Mouse (Mus musculus) hindbrain, postnatal 0 days (tissue): ENCODE measurements around the gene Htr5a. TPM values are rescaled to one million over a fixed set of nuclear protein-coding genes. Genes with fewer than 3 reads are reported as not detected.

ENCODE experiments used
- ATAC-seq: fragments of 200-750 bp; cut with Nextera tagmentation; 2 replicates; pipeline ENCODE4 v1.8.0; 2017; ENCODE audit warnings: mild to moderate bottlenecking, moderate TSS enrichment, moderate library complexity
- DNase-seq: peaks from one replicate; pipeline ENCODE4 v3.0.0-alpha.2; 2015; ENCODE audit warnings: low spot score
- H3K27ac ChIP-seq: fragments of 300-500 bp; sonication (generic); 2 replicates; pipeline ENCODE4 v1.5.1; 2014; ENCODE audit warnings: mild to moderate bottlenecking
- H3K27me3 ChIP-seq: fragments of 300-500 bp; sonication (generic); 2 replicates; pipeline ENCODE4 v1.6.1; 2014; ENCODE audit warnings: low read length, mixed read lengths; ENCODE audit not compliant: insufficient read depth
- H3K36me3 ChIP-seq: fragments of 300-500 bp; sonication (generic); 2 replicates; pipeline ENCODE4 v1.6.1; 2014; ENCODE audit warnings: low read length, mixed read lengths; ENCODE audit not compliant: insufficient read depth
- H3K4me1 ChIP-seq: fragments of 300-500 bp; sonication (generic); 2 replicates; pipeline ENCODE4 v1.6.1; 2014; ENCODE audit warnings: antibody characterized with exemption, low read length, mixed read lengths; ENCODE audit not compliant: insufficient read depth
- H3K4me2 ChIP-seq: fragments of 300-500 bp; sonication (generic); 2 replicates; pipeline ENCODE4 v1.6.1; 2014; ENCODE audit warnings: low read depth, mild to moderate bottlenecking, low read length, moderate library complexity, mixed read lengths
- H3K4me3 ChIP-seq: fragments of 300-500 bp; sonication (generic); 2 replicates; pipeline ENCODE4 v1.5.1; 2014; ENCODE audit warnings: low read length
- H3K9ac ChIP-seq: fragments of 300-500 bp; sonication (generic); replicated peaks from 2 replicates; pipeline ENCODE4 v1.6.1; 2014; ENCODE audit warnings: mild to moderate bottlenecking, low read length, moderate library complexity, mixed read lengths
- H3K9me3 ChIP-seq: fragments of 300-500 bp; sonication (generic); 2 replicates; pipeline ENCODE4 v1.6.1; 2016; ENCODE audit warnings: low read length, mixed read lengths
- CTCF ChIP-seq: IDR thresholded peaks from 2 replicates; pipeline ENCODE4 v1.5.1; 2016; ENCODE audit warnings: antibody characterized with exemption, control low read depth, low read depth
- WGBS: fragments of 180-500 bp; shearing (Covaris S2); extraction: QIAGEN DNeasy Blood & Tissue Kit; methylation state at CpG from one replicate; pipeline ENCODE4 v1.1.7; 2014; 5-methylcytosine and 5-hydroxymethylcytosine counted together
- polyA plus RNA-seq: library from polyadenylated mRNA; unstranded; fragments of >200 nt; fragmentation: Nextera tagmentation; extraction: Ambion mirVana; gene quantifications from 2 replicates; pipeline ENCODE4 v1.2.1, GENCODE M21; 2015
- total RNA-seq: library from RNA; depleted of rRNA; stranded (reverse); fragments of >200 nt; gene quantifications from 2 replicates; pipeline ENCODE4 v1.2.3, GENCODE M21; 2014; rRNA removed

The Htr5a gene
- total RNA-seq, result 9.2 and 11.1 TPM in 2 replicates
- polyA plus RNA-seq, result 1.3 TPM in 2 replicates

DNA sequence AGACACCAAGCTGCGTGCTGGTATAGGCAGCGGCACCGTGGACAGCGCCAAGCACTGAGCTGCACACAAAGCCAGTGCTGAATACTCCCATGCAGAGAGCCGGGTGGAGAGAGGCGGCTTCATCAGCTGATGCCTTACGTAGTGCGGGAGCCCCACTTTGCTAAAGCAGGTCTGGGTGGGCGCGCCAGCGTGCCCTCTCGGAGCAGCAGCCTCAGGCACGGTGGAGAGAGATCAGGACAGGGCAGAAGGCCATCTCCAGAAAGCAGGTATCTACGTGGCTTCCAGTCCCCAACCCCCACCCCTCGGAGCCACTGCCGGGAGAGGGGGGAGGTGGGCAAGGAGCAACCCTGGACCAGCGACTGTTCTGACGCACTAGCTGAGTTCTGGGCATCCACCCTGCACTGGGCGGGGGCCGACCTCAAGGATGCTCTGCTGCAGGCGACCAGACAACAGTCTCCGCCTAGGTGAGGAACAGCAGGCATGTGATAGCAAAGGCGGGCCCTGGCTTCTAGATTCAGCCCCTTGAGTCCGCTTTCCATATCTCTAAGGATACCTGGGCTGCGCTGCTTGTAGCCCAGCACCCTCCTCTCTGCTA lies at the start of gene Htr5a:
Gene Htr5a (plus strand): TSS at position 449 of the 595 bp plus-strand sequence.
- Histone ChIP-seq H3K9ac (peak within 1 kb of the TSS; percentile 64), H3K4me1 (0 out of 2 replicates have a peak, but pooled peaks cover 6% of the 10 kb centered on the region), H3K4me3 (peak within 1 kb of the TSS; percentile 49), H3K9me3 (no peaks in the 10 kb centered on the region), H3K4me2 (peak within 1 kb of the TSS; percentile 82), H3K27ac (0 out of 2 replicates have a peak within 1 kb of the TSS, but pooled peaks have one; percentile 32), H3K36me3 (no peaks in the 10 kb centered on the region), H3K27me3 (no peaks in the 10 kb centered on the region)
- ATAC-seq (peak; percentile 83), DNase-seq (peak; percentile 58)
- TF ChIP-seq CTCF, result no peak
- 5% methylated on average over 25 of the region's 25 CpGs for WGBS

- DNase-seq (no peak), ATAC-seq (no peak)
- peak overlapping the region; percentile 74 for H3K9ac ChIP-seq
- WGBS, result 21% methylated on average over 8 of the region's 8 CpGs
- H3K9me3 ChIP-seq, result no peaks in the 10 kb centered on the region
- H3K27me3 ChIP-seq, result no peaks in the 10 kb centered on the region
- H3K4me1 ChIP-seq, result peaks cover 13% of the 10 kb centered on the region
- H3K4me3 ChIP-seq, result peak overlapping the region; percentile 67
- H3K36me3 ChIP-seq, result peaks cover 5% of the 10 kb centered on the region; the same call in 1 of the 2 replicates
- H3K4me2 ChIP-seq, result peak overlapping the region; percentile 77
- peak overlapping the region; percentile 89 for H3K27ac ChIP-seq
- TF ChIP-seq CTCF, result no peak
These were observed 49.8 kb upstream of the Htr5a start for GRCm38 (mm10) chr5:27792173-27792470.

GRCm38 (mm10) chr5:27792531-27793205 lies 49.3 kb upstream of the Htr5a start:
- H3K36me3 ChIP-seq, result peaks cover under 1% of the 10 kb centered on the region; the same call in 1 of the 2 replicates
- 55% methylated on average over 9 of the region's 9 CpGs for WGBS
- no peak for DNase-seq

GRCm38 (mm10) chr5:27793923-27794322 lies 48.0 kb upstream of the Htr5a start:
- H3K9me3 ChIP-seq, result no peaks in the 10 kb centered on the region
- no peaks in the 10 kb centered on the region for H3K36me3 ChIP-seq
- no peak overlapping the region for H3K9ac ChIP-seq
- no peaks in the 10 kb centered on the region for H3K27me3 ChIP-seq
- H3K4me2 ChIP-seq, result no peak overlapping the region
- no peak overlapping the region for H3K27ac ChIP-seq
- DNase-seq (peak; percentile 72), ATAC-seq (no peak)
- 4% methylated on average over 1 of the region's 1 CpGs for WGBS
- no peak overlapping the region for H3K4me3 ChIP-seq
- TF ChIP-seq CTCF, result peak; percentile 86
- peaks cover 13% of the 10 kb centered on the region for H3K4me1 ChIP-seq

More at GRCm38 (mm10) chr5:27792531-27793205, 49.3 kb upstream of the Htr5a start:
- H3K4me1 ChIP-seq, result peaks cover 13% of the 10 kb centered on the region
- peak overlapping the region; percentile 89; the same call in 1 of the 2 replicates for H3K27ac ChIP-seq
- H3K9me3 ChIP-seq, result no peaks in the 10 kb centered on the region
- ATAC-seq, result no peak
- H3K4me2 ChIP-seq, result peak overlapping the region; percentile 77
- H3K9ac ChIP-seq, result peak overlapping the region; percentile 74; the same call in 1 of the 2 replicates
- H3K27me3 ChIP-seq, result no peaks in the 10 kb centered on the region
- peak overlapping the region; percentile 67 for H3K4me3 ChIP-seq
- no peak for TF ChIP-seq CTCF

DNA sequence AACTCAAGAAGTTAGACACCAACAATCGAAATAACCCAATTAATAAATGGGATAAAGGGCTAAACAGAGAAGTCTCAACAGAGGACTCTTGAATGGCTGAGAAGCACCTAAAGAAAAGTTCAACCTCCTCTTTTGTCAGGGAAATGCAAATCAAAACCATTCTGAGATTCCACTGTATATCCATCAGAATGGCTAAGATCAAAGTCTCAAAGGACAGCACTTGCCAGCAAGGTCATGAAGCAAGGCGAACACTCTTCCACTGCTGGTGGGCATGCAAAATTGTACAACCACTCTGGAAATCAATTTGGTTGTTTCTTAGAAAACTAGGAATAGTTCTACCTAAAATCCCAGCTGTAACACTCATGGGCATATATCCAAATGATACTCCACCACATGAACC lies 27.7 kb upstream of the Htr5a start:
- ATAC-seq, result no peak
- H3K9me3 ChIP-seq, result no peaks in the 10 kb centered on the region
- no peak for DNase-seq
- no peaks in the 10 kb centered on the region for H3K27me3 ChIP-seq
- no peak for TF ChIP-seq CTCF
- no peak overlapping the region for H3K9ac ChIP-seq
- no peaks in the 10 kb centered on the region for H3K36me3 ChIP-seq
- H3K4me2 ChIP-seq, result no peak overlapping the region
- WGBS, result 90% methylated on average over 2 of the region's 2 CpGs
- no peaks in the 10 kb centered on the region for H3K4me1 ChIP-seq
- H3K27ac ChIP-seq, result no peak overlapping the region
- H3K4me3 ChIP-seq, result no peak overlapping the region

DNA sequence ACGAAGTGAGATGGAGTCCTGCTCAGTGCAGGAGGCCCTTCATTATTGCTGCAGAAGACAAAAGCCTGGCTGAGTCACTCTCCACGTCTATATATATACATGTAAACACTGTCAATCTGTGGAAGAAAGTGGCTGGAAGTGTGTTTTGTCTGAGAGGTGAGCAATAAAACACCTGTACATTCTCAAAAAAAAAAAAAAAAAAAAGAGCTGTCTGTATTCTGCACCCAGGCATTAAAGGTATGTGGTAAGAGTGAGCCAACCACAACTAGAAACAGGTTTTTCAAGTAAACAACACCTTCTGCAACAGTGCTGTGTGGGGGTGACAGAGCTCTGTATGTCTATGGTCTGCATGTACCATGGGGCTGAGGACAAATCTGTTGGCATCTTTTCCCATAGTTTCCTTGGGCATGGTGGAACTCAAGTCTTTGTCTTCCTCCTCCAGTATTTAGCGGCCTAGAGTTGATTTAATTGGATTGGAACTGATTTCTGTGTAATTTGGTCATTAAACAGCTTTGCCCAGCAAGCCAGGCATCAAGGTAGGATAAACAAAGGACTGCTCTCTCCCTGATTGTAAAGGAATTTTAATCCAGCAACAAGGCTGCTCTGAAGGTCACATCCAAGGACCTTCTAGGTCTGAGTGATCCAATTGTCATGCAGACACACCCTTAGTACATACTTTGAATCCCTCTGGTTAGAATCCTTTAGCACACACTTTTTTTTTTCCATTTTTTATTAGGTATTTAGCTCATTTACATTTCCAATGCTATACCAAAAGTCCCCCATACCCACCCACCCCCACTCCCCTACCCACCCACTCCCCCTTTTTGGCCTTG lies 22.9 kb upstream of the Htr5a start:
- H3K4me3 ChIP-seq, result no peak overlapping the region
- H3K9ac ChIP-seq, result no peak overlapping the region
- no peaks in the 10 kb centered on the region for H3K4me1 ChIP-seq
- 60% methylated on average over 3 of the region's 3 CpGs for WGBS
- no peak for ATAC-seq
- DNase-seq, result no peak
- no peaks in the 10 kb centered on the region for H3K9me3 ChIP-seq
- H3K27me3 ChIP-seq, result no peaks in the 10 kb centered on the region
- no peak overlapping the region for H3K27ac ChIP-seq
- no peak for TF ChIP-seq CTCF
- H3K4me2 ChIP-seq, result no peak overlapping the region
- no peaks in the 10 kb centered on the region for H3K36me3 ChIP-seq
